Mouse (Mus musculus): Measurements from ENCODE around the gene Col4a1.
A peak's percentile ranks its signal among the peaks of the same experiment; 100 is the strongest.

Col4a1 gene

DNA sequence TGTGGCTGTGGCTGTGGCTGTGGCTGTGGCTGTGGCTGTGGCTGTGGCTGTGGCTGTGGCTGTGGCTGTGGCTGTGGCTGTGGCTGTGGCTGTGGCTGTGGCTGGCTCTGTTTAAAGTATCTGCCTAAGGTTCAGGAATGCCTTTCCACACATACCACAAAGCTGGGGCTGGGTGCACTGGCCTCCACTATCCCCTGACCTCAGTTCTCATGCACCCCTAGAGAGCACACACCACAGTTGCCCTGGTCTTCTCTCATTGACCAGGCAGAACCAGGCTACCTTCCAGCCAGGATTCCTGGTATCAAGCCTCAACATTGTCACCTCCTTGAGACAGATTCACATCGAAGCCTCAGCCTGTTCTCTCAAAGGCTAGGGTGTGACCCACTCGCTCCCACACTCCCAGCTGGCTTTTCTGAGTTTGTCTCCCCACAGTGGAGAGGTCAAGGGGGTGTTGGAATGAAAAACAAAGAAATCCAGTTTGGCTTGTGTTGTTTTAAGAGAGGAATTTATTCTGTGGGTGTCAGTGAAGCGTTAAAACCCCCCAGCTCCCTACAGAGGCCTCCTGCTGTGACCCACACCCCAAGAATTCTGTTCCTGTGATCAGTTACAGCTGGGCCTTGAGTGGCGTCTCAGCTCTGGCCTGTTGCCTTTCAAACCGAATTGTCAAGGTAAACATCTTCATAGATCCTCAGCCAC, 15.2 kb upstream of the Col4a1 start:
- no peak for DNase-seq

DNA sequence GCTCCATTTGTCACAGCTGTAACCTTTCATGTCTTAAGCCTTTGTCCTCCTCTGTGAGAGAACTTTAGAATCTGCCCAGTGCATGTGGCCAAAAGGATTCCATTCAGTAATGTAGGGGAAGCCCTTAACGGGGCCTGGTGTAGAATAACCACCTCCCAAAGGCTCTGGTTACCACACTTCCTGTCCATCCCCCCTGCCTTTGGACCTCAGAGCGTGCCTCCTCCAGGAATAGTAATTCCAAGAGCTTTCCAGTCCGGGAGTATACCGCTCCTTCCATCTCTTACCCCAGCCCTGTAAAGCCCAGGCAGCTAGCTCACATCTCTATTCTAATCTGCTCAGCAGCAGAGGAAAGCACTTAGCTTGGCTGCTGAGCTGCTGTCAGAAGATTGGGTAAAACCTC, 14.7 kb upstream of the Col4a1 start:
- DNase-seq, result no peak

DNA sequence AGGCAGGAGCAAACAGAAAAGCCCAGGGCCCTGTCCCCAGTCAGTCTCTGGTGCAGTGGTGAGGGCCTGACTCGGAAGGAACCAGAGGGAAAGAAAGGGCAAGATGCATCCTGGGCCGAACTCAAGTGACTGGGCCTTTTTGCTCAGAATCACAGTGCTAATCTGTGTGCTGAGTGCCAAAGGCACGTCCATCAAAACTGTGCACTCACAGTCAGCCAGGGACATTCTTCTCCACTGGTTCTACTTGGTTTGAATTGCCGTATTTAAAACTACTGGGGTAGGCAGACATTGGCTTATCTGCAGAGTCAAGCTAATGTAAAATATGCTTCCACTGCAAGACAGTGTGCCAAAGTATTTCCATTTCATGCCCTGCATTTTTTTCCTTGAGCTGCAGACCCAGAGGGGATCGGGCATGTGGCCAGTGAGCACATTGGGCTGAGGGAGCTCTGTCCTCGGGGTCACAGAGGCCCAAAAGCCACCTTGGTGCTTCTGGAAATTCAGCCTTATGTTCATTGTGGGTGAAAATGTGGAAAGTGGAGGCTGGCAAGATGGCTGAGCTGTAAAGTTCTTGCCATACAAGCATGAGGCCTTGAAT, 12.3 kb upstream of the Col4a1 start:
- no peak for DNase-seq

DNA sequence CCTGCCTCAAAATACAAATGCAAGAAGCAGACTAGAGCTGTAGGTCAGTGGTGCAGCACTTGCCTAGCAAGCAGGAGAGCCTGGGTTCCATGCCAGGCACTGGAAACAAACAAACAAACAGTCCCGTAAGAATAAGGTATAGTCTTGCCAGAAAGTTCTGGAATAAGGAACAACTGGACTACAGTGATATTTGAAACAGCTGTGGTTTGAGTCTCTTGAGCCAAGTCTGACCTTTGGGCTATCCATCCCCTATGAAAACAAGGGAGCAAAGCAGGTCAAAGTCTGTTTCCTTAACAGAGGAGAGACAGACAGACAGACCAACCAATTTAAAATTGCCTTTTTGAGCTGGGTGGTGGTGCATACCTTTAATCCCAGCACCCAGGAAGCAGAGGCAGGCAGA, 11.1 kb upstream of the Col4a1 start:
- no peak for DNase-seq

DNA sequence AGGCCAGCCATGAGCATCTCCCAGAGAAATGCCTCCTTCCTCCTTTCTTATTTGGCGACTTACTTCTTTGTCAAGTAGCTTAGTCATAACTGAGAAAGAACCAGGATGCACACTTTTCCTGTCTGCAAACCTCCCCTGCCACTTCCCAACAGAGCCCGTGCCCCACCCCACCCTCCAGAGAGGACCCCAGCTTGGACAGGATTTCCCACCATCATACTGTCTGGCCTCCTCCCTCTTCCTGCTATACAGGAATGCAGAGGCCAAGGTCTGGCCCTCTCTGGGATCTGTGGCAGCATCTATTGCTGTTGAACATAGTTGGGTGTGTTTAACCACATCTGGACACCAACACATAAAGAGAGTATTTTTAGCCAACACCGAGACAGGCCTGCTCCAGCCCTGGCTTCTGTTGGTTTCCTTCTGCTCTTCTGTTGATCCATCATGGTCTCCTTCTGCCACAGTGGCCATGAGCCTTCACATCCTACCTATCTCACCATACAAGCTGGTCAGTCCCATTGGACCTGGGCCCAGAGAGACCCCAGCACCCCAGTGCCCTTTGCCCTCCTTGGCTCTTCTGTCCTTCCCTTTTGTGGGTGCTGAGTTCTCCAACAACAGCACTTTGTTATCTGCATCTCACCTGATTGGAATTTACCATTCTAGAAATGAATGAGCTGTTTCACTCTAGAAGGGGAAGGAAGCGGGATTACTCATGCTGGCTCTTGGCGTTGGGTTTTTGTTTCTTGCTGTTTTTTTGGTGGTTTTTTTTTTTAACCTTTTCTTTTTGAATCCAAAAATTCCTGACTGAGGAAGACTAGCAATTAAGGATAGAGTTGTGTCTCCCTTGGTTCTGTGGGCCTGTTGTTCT, 10.3 kb upstream of the Col4a1 start:
- no peak for DNase-seq

DNA sequence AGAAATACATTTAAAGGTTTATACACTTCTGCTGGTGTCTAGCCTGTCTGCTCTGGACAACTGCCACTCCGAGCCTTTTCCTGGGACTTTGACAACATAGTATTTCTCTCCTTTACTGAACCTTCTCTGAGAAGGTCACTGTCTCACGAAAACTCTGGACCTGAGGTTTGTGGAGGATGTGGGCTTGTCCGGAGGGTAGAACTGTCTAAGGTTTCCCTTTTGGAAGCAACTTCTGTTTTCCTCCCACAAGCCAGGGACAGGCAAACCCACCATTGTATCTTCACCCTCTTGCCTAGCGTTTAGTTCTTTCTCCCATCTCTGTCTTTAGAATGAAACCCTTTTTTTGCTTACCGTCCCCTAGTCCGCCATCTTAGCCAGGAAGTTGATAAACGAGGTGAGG, 9.2 kb upstream of the Col4a1 start:
- DNase-seq, result no peak

DNA sequence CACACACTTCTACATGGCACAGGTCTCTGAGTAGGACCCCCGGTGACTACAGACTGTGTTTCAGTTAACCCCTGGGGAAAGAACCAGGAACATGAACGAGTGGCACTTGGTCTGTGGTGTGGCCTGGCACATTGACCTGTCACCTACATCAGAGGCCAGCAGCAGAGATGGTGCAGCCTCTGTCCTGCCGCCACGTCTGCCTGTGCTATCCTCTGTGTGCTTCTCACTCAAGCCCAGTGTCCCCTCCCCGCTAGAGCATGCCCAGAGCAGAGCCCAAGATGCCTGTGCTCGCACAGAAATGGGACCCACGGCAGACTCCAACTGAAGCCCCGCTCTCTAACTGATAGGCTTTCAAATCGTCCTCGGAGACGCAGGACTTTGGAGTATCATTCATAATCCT, 6.8 kb upstream of the Col4a1 start:
- DNase-seq, result no peak

DNA sequence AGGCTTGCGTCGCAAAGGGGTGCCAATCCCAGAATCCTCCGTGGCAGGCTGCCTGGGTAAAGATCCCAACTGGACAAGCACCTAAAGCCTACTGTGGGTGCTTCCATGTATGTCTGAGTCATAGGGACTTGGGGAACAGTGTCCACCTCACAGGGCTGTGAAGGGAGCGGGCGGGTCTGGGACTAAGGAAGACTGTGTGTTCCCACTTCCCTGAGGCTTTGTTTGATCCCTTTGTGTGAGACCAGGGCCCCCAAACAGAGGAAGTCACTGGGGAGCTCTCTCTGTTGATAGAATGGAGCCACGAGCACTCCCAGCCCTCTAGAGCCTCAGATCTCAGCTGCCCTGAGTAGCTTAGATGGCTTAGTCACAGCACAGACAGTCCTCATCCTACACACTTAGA, 3.5 kb upstream of the Col4a1 start:
- DNase-seq, result no peak

DNA sequence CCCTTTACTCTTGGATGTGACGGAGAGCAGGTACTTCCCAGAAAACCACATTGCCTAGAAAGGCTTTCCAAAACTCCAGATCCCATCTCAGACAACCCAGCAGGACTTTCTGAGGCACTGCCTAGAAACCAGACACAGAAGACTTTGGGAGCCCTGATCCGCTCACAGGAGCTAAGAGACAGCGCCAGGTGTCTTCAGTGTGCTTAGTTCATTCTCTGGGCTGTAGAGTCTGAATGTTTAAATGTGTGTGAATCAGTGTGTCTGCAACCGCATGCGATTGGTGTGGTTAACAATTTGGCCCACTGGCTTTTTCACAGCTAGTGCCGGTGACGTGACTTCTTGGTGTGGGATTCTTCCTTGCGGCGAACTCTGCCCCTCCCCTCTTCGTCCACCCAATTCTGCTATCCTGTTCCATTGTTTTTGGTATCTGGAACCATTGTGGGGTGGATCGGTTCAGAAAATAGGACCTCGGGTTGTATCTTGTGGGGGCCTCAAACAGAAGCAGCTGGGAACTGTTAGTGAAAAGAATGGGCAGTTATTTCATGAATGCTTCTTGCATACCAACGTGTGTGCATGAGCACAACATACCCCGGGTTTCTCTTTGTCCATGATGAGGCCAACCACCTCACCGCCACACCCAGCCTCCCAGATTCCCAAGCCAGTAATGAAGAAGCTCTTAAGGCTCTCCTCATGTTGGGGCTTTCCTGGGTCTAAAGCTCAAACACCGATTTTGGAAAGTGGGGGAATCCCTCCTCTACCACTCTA, 2.7 kb upstream of the Col4a1 start:
- DNase-seq, result no peak

DNA sequence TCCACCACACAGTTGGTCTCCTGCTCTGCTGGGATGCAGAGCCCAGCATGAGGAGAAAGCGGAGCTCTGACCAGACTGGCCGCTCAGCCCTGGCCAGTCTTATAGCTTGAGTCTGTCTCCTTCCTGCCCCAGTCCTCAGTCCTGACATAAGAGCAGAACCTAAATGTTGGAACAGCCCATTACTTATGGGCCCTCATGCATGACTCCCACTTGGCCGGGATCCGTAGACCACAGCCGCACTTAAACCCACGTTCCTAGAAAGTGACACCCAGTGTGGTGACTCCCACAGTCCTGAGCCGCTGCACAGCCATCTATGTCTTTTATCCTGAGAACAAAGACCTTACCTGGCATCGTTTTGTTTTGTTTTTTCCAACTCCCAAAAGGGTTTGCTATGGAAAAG, 2.0 kb upstream of the Col4a1 start:
- DNase-seq, result no peak

DNA sequence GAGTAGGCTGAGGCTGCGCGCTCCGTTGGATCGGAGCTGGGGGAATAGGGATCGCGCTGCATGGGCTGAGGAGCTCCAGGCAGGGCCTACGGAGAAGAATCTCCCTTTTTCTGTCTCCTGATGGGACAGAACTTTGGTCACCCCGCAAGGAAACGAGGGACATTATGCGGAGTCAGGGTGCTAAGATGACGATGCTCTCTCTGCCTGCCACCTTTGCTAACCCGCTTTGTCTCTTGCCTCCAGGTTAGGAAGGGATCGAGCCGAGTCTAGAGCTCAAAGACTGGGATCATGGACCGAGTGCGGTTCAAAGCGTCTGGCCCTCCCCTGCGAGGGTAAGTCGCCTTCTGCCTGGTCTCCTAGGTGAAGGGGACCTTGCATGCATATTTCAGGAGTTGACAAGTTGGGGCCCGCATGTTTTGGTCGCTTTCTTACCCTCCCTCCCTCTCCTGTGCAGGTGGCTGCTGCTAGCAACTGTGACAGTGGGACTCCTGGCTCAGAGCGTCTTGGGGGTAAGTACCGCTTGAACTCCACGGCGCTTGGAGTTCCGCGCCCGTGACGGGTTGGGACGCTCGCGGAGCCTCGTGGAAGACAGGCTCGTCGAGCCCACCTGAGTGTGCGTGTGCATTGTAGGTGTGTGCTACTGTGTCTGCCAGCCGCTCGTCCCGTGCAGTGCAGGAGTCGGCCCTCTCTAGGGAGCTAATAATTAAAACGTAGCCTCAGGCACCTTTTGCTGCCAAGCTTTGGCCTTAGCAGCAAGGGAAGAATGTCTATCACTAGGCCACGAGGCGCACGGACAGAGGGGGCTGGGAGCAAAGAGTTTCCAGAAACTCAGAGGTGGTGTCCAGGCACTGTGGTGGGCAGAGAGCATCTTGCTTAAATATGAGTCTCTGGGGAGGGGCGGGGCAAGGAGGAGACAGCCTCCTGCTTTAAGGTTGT, 818 bp upstream of the Col4a1 start:
- DNase-seq, result peak; percentile 45

DNA sequence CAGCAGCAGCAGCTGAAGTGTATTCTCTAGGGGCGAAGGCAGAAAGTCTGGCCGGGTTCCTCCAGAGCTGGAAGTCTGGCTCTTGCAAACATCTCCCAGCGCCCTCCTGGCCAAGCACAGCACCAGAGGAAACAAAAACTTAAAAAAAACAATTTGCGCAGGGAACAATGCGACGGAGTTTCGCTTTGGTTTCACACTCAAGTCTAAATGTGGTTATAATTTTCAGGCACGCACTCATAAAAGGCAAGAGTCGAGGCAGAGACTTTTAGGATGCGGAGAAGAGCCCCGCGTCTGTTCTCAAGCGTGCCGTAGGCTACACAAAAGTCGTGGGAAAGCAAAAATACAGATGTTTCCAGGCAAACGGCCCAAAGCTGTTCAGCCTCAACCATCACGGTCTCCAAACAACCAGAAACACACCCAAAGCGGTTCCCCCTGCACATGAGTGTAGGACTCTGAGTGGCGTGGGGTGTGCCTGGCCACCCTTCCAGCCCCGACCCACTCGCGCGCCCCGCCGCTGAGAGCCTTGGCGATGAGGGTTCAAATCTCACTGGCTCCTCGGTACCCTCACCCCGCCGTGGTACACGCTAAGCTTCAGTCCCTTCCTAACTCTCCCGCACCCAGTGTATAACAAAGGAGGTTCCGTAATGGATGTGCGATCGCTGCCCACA, 811 bp downstream of the Col4a1 start:
- peak; percentile 19 for DNase-seq

DNA sequence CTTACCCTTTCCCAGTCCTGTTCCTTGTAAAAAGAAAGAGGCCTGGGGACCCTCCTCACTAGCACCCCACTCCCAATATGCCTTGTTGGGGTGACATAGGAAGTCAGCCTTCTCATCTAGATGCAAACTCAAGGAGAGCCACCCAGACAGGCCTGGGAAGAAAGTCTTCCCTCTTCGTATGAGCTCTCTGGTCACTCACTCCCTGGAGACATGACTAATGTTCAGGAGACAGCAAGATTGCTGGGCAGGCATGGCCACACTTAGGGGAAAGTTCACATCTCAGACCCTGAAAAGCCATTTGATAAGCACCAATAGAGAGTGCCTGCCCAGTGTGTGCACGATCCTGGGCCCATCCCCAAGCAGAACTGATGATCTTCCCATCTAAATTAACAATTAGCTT, 2.6 kb downstream of the Col4a1 start:
- no peak for DNase-seq

DNA sequence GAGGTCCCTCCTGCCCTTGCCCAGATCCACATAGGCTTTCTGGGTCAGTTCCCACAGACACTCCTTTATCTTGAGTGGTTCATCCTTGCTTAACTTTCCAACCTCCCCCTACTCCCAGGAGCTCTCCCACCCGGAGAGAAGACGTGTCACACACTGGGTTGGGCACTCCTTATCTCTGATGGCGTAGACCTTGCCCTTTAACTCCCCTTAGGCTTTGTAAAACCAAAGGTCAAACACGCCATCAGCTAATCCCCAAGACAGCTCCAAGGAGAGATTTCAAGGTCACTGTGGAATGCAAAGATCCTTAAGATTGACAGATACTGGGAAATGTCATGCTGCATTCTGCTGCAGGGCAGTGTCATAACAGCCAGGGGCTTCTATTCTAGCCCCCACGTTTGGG, 3.4 kb downstream of the Col4a1 start:
- no peak for DNase-seq

DNA sequence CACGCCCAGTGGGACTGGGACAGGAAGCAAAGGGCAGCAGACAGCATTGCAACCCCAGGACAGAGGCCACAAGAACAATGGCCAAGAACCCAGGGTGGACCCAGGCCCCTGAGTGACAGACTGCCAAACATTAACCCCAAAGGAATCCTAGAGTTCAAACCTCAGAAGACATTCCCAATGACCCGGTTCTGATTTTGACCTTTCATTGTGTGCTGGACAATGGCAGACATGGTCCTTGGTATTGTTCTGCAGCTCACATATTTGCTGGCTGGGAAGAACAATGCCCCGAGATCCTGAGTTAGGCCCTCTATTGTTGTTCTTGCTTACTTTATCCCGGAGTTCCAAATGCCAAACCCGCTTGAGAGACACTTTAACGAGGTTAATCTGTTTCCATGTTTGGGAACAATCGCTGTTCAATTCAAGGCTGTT, 4.0 kb downstream of the Col4a1 start:
- DNase-seq, result no peak

DNA sequence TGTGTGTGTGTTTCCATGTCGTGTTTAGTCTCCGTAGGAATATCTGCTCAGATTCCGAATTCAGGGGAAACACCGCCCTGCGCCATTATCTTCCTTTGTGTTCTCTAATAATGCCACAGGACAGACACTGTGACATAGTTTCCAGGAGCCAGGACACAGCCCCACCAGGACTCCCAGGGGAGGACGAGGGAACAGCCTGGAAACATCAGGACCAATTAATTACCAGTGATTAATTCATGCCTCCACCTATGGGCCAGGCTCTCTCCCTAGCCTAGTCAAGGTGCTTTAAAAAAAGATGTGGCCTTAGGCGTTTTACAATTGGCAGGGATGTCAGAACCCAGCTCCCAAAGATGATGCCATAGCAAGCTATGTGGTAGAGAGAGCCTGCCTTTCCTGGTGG, 5.2 kb downstream of the Col4a1 start:
- no peak for DNase-seq

DNA sequence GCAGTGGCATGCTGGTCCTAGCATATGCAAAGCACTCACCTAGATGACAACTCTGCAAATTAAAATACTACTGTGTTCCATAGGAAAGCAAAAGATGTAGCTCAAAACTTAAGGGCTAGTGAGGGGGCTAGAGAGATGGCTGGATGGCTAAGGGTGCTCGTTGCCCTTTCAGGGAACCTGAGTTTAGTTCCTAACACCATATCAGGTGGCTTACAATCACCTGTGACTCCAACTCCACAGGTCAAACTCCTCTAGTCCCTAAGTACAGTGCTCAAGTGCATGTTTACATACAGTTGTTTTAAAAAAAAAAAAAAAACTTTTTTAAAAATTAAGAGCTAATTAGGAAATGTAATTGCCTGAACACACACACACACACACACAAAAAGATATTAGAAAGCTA, 7.1 kb downstream of the Col4a1 start:
- DNase-seq, result no peak

DNA sequence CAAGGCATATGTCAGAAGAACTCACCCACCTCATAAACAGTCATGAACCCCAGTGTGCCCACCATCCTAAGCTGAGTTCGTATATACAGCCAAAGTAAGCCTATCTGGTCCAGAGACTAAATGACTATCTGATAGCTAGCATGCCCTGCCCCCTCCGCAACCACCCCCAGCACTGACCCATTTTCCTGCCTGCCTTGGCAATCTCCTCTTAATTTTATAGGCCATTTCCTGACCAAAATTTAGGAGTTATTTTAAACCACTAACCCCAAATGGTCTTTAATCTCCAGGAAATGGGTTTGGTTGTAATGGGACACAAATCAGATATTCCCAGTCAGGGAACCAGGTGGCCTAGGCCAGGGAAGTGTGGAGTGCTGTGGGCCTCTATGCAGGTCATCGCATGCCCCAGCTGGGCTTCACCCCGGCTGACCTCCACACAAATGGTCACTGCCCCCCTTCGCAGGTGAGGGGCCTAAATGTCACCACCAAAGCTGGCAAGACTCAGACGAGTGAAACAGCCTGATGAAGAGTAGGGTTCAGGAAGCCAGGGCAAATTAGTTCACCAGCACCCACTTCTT, 8.5 kb downstream of the Col4a1 start:
- no peak for DNase-seq

DNA sequence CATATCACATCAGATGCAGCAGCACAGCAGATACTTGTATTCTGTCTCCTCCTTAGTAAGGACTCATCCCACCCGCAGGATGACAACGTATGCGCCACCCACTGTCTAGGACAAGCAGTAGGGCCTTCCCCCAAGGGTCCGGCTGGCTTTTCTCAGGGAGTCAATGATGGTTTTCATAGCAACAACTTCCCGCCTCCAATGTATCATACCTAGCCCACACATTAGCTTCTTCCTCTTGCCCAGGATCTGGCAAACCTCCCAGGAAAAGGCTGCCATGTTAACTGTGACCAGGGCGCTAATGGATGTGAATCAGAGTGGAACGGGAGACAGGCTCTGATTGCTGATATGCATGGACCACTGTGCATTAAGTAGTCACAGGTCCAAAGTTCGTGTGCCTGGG, 12.2 kb downstream of the Col4a1 start:
- DNase-seq, result peak; percentile 11

DNA sequence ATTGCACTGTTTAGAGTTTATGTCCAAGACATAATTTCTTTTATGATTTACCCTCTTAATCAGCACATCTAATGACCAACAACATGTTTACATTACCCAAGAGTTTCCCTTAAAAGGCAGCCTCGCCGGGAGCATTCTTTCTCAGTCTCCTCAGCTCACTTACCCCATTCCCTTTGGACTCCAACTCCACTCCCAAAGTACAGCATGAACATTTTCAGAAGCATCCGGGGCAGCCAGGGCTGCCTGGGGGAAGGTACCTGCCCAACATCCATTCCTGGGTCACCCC, 13.4 kb downstream of the Col4a1 start:
- no peak for DNase-seq

DNA sequence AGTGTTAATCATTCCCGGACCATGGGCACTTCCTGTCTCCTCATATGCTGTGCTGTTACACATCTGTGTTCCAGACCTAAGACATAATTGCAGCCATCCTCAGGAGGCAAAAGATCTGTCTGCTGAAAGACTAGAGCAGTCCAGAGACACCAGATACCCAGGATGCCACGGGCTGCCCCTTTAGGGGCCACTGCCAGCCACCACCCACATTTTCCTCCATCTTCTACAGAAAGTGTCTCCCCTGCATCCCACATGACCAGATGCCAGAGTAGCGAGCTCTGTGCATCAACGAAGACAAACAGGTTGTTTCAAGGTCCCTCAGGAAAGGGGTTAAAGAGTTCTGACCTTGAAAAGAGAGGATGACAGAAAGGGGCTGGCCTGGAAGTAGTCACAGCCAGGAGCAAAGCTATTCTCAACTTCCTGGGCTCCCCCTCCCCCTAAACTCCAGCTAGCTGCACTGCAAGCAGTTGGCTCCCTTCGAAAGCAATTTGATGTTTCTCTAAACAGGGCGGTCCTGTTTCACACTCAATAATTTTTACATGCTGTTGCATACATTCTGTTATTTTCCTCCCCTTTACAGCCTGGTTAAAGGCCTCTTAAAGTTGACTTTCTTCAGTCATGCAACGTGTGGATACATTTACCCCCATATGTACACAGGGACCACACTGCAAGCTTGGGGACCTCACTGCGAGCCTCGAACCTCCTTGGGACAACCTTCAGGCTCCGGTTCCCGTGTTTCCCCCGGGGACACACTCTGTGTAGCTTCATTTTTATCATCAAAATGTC, 13.9 kb downstream of the Col4a1 start:
- no peak for DNase-seq
